Comparison of ENCODE assay signal across 21 mouse cellular contexts in the genomic region with DNA sequence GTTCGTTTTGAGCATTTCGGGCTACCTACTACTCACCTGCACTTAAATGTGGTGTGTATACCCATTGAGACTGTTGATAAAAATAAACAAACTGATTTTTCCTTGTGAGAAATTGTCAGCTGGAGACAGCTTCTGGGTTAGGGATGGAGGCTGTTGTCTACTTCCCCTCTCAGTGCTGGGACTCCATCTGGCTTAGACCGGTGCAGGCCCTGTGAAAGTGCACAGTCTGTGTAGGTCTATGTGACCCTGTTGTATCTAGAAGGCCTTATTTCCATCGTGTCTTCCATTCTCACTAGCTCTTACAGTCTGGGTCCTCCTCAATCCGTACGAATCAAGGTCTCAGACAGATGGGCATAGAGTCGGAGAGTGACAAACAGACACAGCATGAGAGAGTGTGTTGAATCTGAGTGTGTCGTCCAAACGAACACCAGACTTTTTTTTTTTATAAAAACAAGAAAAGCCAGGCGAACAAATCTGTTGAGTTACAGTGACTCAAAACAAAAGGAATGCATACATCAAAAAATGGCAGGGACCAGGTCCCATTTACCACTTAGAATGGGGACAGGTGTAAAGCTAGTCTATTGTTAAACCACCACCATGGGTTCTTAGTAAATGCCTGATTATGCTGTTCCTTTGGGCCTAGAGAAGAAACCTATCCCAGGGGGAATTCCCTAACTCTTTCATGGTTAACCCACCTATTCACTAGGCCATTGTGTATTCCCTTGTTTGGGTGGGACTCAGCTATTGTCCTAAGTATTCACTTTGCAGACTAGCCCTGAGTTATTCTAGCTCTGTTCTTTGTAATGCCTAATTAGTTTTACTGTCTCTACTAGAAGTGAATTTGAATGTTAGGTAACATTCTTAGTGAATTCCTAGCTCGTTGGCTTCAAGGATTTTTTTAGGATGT.
"Had no signal": no experiment of that assay in that cellular context is flagged by ENCODE, and none has a peak within 500 bp of the region (broad histone marks: within the 10 kb centered on the region; RNA-seq: fewer than 3 reads in every experiment).

No protein-coding gene starts in this region.

- H3K4me2 ChIP-seq: liver, embryonic 15.5 days; lung, embryonic 15.5 days; midbrain, embryonic 12.5 days; neural tube, embryonic 13.5 days; neural tube, embryonic 15.5 days had no signal

- H3K4me3 ChIP-seq: liver, embryonic 15.5 days; lung, embryonic 15.5 days; midbrain, embryonic 10.5 days; midbrain, embryonic 12.5 days; myocyte; neural tube, embryonic 13.5 days; neural tube, embryonic 15.5 days had no signal

- H3K9ac ChIP-seq: liver, embryonic 15.5 days; liver, postnatal 0 days; lung, embryonic 15.5 days; midbrain, embryonic 12.5 days; neural tube, embryonic 13.5 days; neural tube, embryonic 15.5 days had no signal

- DNase-seq: liver, postnatal 0 days; lung, adult 2 months; lung, postnatal 4 days; midbrain, embryonic 14.5 days; retina, postnatal 1 day; right cerebral cortex, adult 18-20 months; right cerebral cortex, postnatal 25 days; right cerebral cortex, postnatal 4 days; spleen, adult 18-20 months; thymus, adult 18-20 months; thymus, postnatal 14 days; thymus, postnatal 36 days had no signal

- H3K4me1 ChIP-seq: liver, embryonic 15.5 days; lung, embryonic 15.5 days; midbrain, embryonic 10.5 days; midbrain, embryonic 12.5 days had no signal

- H3K27me3 ChIP-seq: liver, embryonic 15.5 days; lung, embryonic 15.5 days; midbrain, embryonic 12.5 days; neural tube, embryonic 13.5 days; neural tube, embryonic 15.5 days had no signal

- H3K36me3 ChIP-seq: liver, embryonic 15.5 days; lung, embryonic 15.5 days; midbrain, embryonic 10.5 days; midbrain, embryonic 12.5 days; neural tube, embryonic 13.5 days; neural tube, embryonic 15.5 days had no signal

- ATAC-seq: liver, postnatal 0 days; lung, postnatal 0 days; midbrain, embryonic 16.5 days had no signal

- H3K9me3 ChIP-seq: liver, embryonic 15.5 days; lung, embryonic 15.5 days; midbrain, embryonic 10.5 days; midbrain, embryonic 12.5 days; neural tube, embryonic 13.5 days; neural tube, embryonic 15.5 days had no signal

- H3K27ac ChIP-seq: liver, embryonic 15.5 days; lung, embryonic 15.5 days; midbrain, embryonic 10.5 days; midbrain, embryonic 12.5 days; neural tube, embryonic 13.5 days; neural tube, embryonic 15.5 days had no signal
